Mouse (Mus musculus): ENCODE measurements around the gene Gm10282. TPM values are rescaled to one million over a fixed set of nuclear protein-coding genes. Genes with fewer than 3 reads are reported as not detected.

Gene Gm10282
- total and polyA plus RNA-seq, 3 experiments, result 18.3 to 176 (median 76.4) TPM

DNA sequence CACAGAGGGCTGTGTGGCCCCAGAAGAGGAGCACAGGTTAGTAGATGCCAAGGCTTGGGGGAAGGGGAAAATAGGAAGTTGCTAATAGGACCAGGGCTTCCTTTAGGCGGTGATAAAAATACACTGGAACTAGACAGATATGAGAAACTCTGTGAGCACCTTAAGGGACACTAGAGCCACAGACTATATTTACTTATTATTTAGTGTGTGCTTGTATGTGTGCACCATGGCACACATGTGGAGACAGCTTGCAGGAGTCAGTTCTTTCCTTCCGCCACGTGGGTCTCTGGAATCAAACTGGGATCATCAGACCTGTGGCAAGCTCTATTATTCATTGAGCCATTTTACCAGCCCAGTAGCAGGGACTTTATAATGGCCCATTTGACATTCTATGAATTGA lies 9.9 kb downstream of the Gm10282 start:
- Histone ChIP-seq H3K9ac (ENCODE audit: insufficient read depth, low read depth) (no peak overlapping the region), H3K79me2 (replicated peaks; ENCODE audit: control insufficient read depth, extremely low read depth, insufficient read depth, poor library complexity, severe bottlenecking) (no peaks in the 10 kb centered on the region), H3K27ac (ENCODE audit: insufficient read depth, low read depth) (no peak overlapping the region), H3K4me3 (replicated peaks in 1 of 3; ENCODE audit: low read depth in 2 of 3, low read length in 2 of 3, poor library complexity in 1 of 3) (no peak overlapping the region), H3K36me3 (replicated peaks in 1 of 2; ENCODE audit: control insufficient read depth in 1 of 2, insufficient read depth in 1 of 2, low read length in 1 of 2) (no peaks in the 10 kb centered on the region), H3K4me1 (ENCODE audit: control insufficient read depth in 1 of 2, insufficient read depth in 2 of 2) (peaks cover 2 to 30% of the 10 kb centered on the region in 2 experiments; a peak in 3 of 4 replicates), H3K4me2 (ENCODE audit: insufficient read depth, low read depth, poor library complexity, severe bottlenecking) (no peak overlapping the region), H3K9me3 (replicated peaks; ENCODE audit: low read length) (no peaks in the 10 kb centered on the region), H3K27me3 (replicated peaks) (no peaks in the 10 kb centered on the region)
- dilution Hi-C loops (cut with MboI; ENCODE audit: extremely low pct_ligation_motif_present, extremely low pct_unique_long_range_greater_than_20kb, low sequenced_read_pairs) (no loop called here), in situ Hi-C loops (cut with MboI; ENCODE audit: low pct_ligation_motif_present, low pct_unique_long_range_greater_than_20kb, low sequenced_read_pairs) (no loop called here)
- DNase-seq (ENCODE audit: extremely low read depth), result no peak
- TF ChIP-seq TBP (conservative IDR thresholded peaks at IDR 0.05; ENCODE audit: low read depth, low read length) (no peak), EP300 (IDR thresholded peaks at IDR 0.05; ENCODE audit: low read length) (no peak), CTCF (conservative IDR thresholded peaks at IDR 0.05 in 1 of 2, IDR thresholded peaks at IDR 0.05 in 1 of 2; ENCODE audit: low read depth in 2 of 2, low read length in 2 of 2) (no peak), MAZ (IDR thresholded peaks at IDR 0.05; ENCODE audit: low read depth, low read length) (no peak), GABPA (IDR thresholded peaks at IDR 0.05; ENCODE audit: insufficient replicate concordance, low read depth, low read length) (no peak), NRF1 (IDR thresholded peaks at IDR 0.05; ENCODE audit: low read depth, low read length) (no peak), ZMIZ1 (IDR thresholded peaks at IDR 0.05; ENCODE audit: low read depth, low read length) (no peak), TCF12 (IDR thresholded peaks at IDR 0.05; ENCODE audit: low read depth, low read length) (no peak), E2F4 (IDR thresholded peaks at IDR 0.05; ENCODE audit: insufficient replicate concordance, low read depth, low read length) (no peak), CHD1 (IDR thresholded peaks at IDR 0.05; ENCODE audit: low read depth, low read length) (no peak), MAFK (IDR thresholded peaks at IDR 0.05; ENCODE audit: insufficient replicate concordance, low read length) (no peak), MEF2A (IDR thresholded peaks at IDR 0.05; ENCODE audit: borderline replicate concordance, low read depth, low read length) (no peak), SIN3A (IDR thresholded peaks at IDR 0.05; ENCODE audit: low read length) (no peak), RCOR1 (conservative IDR thresholded peaks at IDR 0.05; ENCODE audit: low read depth, low read length) (no peak)

DNA sequence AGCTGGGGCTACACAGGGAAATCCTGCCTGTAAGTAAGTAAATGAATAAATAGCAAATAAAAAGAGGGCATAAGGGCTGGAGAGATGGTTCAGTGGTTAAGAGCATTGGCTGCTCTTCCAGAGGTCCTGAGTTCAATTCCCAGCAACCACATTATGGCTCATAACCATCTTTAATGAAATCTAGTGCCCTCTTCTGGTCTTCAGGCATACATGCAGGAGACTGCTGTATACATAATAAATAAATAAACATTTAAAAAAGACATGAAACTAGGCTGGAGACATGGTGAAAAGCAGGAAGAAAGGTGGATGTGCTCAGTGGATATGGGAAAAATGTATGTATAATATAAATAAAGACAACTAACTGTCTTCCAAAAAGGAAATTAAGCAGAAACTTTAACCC lies 11.8 kb downstream of the Gm10282 start:
- H3K36me3 ChIP-seq (replicated peaks in 1 of 2; ENCODE audit: control insufficient read depth in 1 of 2, insufficient read depth in 1 of 2, low read length in 1 of 2), result no peaks in the 10 kb centered on the region
- dilution Hi-C loops (cut with MboI; ENCODE audit: extremely low pct_ligation_motif_present, extremely low pct_unique_long_range_greater_than_20kb, low sequenced_read_pairs), result no loop called here
- in situ Hi-C loops (cut with MboI; ENCODE audit: low pct_ligation_motif_present, low pct_unique_long_range_greater_than_20kb, low sequenced_read_pairs), result no loop called here

More for the DNA sequence above, 11.8 kb downstream of the Gm10282 start:
- no peaks in the 10 kb centered on the region for H3K27me3 ChIP-seq (replicated peaks)
- DNase-seq (ENCODE audit: extremely low read depth), result no peak
- peaks cover 2 to 35% of the 10 kb centered on the region in 2 experiments; a peak in 3 of 4 replicates for H3K4me1 ChIP-seq (ENCODE audit: control insufficient read depth in 1 of 2, insufficient read depth in 2 of 2)
- H3K4me3 ChIP-seq (replicated peaks in 1 of 3; ENCODE audit: low read depth in 2 of 3, low read length in 2 of 3, poor library complexity in 1 of 3), result no peak overlapping the region
- no peaks in the 10 kb centered on the region for H3K79me2 ChIP-seq (replicated peaks; ENCODE audit: control insufficient read depth, extremely low read depth, insufficient read depth, poor library complexity, severe bottlenecking)
- H3K9me3 ChIP-seq (replicated peaks; ENCODE audit: low read length), result peaks cover 4% of the 10 kb centered on the region
- no peak overlapping the region for H3K27ac ChIP-seq (ENCODE audit: insufficient read depth, low read depth)
- TF ChIP-seq EP300 (IDR thresholded peaks at IDR 0.05; ENCODE audit: low read length), result no peak
- TF ChIP-seq ELF1 (IDR thresholded peaks at IDR 0.05; ENCODE audit: low read depth, low read length), result no peak
- 0 out of 4 replicates have a peak, but pooled peaks of 1 of the 2 experiments have one; percentile 4 for TF ChIP-seq CTCF (conservative IDR thresholded peaks at IDR 0.05 in 1 of 2, IDR thresholded peaks at IDR 0.05 in 1 of 2; ENCODE audit: low read depth in 2 of 2, low read length in 2 of 2)
- TF ChIP-seq KAT2A (IDR thresholded peaks at IDR 0.05; ENCODE audit: insufficient replicate concordance, low read length), result no peak
- no peak overlapping the region for H3K4me2 ChIP-seq (ENCODE audit: insufficient read depth, low read depth, poor library complexity, severe bottlenecking)
- no peak overlapping the region for H3K9ac ChIP-seq (ENCODE audit: insufficient read depth, low read depth)
